Mouse (Mus musculus) lung, embryonic 14.5 days (tissue): ENCODE measurements around the gene Kif18b. TPM values are rescaled to one million over a fixed set of nuclear protein-coding genes. Genes with fewer than 3 reads are reported as not detected.

Experiments
- ATAC-seq: fragments of 200-750 bp; cut with Nextera tagmentation; 2 replicates; pipeline ENCODE4 v1.8.0; 2017; ENCODE audit warnings: mild to moderate bottlenecking, moderate TSS enrichment, moderate library complexity; ENCODE audit not compliant: insufficient read depth
- DNase-seq: peaks from one replicate; pipeline ENCODE4 v3.0.0-alpha.2; 2015
- H3K27ac ChIP-seq: fragments of 300-500 bp; sonication (generic); 2 replicates; pipeline ENCODE4 v1.5.1; 2014; ENCODE audit warnings: low read depth, mild to moderate bottlenecking, moderate library complexity
- H3K27me3 ChIP-seq: fragments of 300-500 bp; sonication (generic); 2 replicates; pipeline ENCODE4 v1.6.1; 2014; ENCODE audit warnings: low read length, control low read depth; ENCODE audit not compliant: insufficient read depth
- H3K36me3 ChIP-seq: fragments of 300-500 bp; sonication (generic); 2 replicates; pipeline ENCODE4 v1.6.1; 2014; ENCODE audit warnings: control low read depth; ENCODE audit not compliant: insufficient read depth
- H3K4me1 ChIP-seq: fragments of 300-500 bp; sonication (generic); 2 replicates; pipeline ENCODE4 v1.6.1; 2014; ENCODE audit warnings: antibody characterized with exemption, control low read depth; ENCODE audit not compliant: insufficient read depth
- H3K4me2 ChIP-seq: fragments of 300-500 bp; sonication (generic); 2 replicates; pipeline ENCODE4 v1.6.1; 2014; ENCODE audit warnings: mild to moderate bottlenecking
- H3K4me3 ChIP-seq: fragments of 300-500 bp; sonication (generic); 2 replicates; pipeline ENCODE4 v1.5.1; 2014; ENCODE audit warnings: low read depth, low read length
- H3K9ac ChIP-seq: fragments of 300-500 bp; sonication (generic); 2 replicates; pipeline ENCODE4 v1.6.1; 2014
- H3K9me3 ChIP-seq: fragments of 300-500 bp; sonication (generic); 2 replicates; pipeline ENCODE4 v1.6.1; 2016; ENCODE audit warnings: low read depth, low read length, control low read depth
- CTCF ChIP-seq: IDR thresholded peaks from 2 replicates; pipeline ENCODE4 v1.5.1; 2016; ENCODE audit warnings: antibody characterized with exemption, low read depth
- WGBS: fragments of 180-500 bp; shearing (Covaris S2); extraction: QIAGEN DNeasy Blood & Tissue Kit; methylation state at CpG from one replicate; pipeline ENCODE4 v1.1.7; 2014; 5-methylcytosine and 5-hydroxymethylcytosine counted together
- polyA plus RNA-seq: library from polyadenylated mRNA; unstranded; fragments of >200 nt; fragmentation: Nextera tagmentation; extraction: Ambion mirVana; gene quantifications from 2 replicates; pipeline ENCODE4 v1.2.1, GENCODE M21; 2014

The Kif18b gene
- polyA plus RNA-seq, 1 experiment from 2014 or later = 13.3 TPM

DNA sequence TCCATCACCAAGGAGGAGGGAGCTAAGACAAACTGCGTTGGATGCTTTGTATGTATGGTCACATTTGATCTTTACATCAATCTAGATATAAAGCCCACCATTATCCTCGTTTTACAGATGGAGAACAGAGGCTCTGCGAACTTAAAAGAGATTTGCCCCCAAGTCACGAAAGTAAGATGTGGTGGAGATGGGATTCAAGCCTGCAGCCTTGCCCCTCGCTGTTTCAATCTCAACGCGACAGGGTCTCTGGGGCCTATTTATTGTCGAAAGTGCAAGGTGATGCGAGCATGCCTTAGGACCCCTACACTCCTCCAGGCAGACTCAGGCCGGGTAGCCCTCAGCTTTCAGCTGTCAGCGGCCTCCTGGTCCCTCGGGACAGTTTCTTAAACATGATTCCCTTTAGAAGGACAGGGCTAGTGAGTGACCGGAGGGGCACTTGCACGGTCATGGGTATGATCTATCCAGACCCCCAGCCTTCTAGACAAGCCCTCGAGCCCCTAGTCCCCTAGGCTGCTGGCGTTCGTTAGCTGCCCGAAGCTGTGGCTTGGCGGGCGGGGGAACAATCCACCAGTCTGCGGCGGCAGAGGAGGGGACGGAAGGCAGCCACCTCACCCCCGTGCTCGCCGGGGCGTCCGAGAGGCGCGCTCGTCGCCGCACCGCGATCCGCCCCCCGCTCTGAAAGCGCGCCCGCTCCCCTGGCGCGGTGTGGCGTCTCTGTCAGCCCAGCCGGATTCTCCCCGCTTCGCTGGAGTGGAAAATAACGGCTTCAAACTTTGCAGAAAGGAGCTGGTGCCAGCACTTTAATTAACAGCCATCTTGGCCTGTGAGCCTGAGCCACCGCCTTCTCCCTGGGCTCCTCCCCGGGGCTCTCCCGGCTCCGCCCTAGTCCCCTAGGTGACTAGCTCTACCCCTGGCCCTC is 23.4 kb upstream of the Kif18b start:
- peak overlapping the region; percentile 31 for H3K9ac ChIP-seq
- TF ChIP-seq CTCF = no peak
- peak overlapping the region; percentile 42 for H3K4me3 ChIP-seq
- H3K9me3 ChIP-seq = no peaks in the 10 kb centered on the region
- H3K27ac ChIP-seq = no peak overlapping the region
- peaks cover 89% of the 10 kb centered on the region for H3K27me3 ChIP-seq
- ATAC-seq = no peak
- peak; percentile 44 for DNase-seq
- 3% methylated on average over 51 of the region's 51 CpGs for WGBS
- peak overlapping the region; percentile 66 for H3K4me2 ChIP-seq
- peaks cover 6% of the 10 kb centered on the region for H3K4me1 ChIP-seq
- no peaks in the 10 kb centered on the region for H3K36me3 ChIP-seq

DNA sequence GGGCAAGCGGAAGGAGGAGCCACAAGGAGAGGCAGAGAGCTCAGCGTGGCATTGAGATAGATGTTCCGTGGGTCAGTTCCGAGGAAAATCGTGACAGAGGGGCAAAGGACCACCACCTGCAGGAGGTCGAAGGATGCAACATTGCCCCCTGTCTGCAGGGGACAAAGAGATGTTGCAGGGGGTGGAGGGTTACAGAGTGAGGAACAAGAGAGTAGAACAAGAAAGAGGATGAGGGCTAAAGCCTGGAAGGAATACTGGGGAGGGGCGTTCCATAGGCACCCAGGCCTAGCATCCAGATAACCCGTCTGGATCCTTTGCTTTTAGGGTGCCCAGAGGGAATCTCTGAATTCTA is 22.0 kb upstream of the Kif18b start:
- peaks cover 92% of the 10 kb centered on the region for H3K27me3 ChIP-seq
- ATAC-seq = peak; percentile 18
- no peak overlapping the region for H3K27ac ChIP-seq
- H3K4me1 ChIP-seq = peaks cover 6% of the 10 kb centered on the region
- peak; percentile 43; the same call in 1 of the 2 replicates for TF ChIP-seq CTCF
- H3K4me3 ChIP-seq = peak overlapping the region; percentile 38
- 11% methylated on average over 8 of the region's 8 CpGs for WGBS
- no peak overlapping the region for H3K9ac ChIP-seq
- H3K36me3 ChIP-seq = no peaks in the 10 kb centered on the region
- no peaks in the 10 kb centered on the region for H3K9me3 ChIP-seq
- peak overlapping the region; percentile 68 for H3K4me2 ChIP-seq
- no peak for DNase-seq

DNA sequence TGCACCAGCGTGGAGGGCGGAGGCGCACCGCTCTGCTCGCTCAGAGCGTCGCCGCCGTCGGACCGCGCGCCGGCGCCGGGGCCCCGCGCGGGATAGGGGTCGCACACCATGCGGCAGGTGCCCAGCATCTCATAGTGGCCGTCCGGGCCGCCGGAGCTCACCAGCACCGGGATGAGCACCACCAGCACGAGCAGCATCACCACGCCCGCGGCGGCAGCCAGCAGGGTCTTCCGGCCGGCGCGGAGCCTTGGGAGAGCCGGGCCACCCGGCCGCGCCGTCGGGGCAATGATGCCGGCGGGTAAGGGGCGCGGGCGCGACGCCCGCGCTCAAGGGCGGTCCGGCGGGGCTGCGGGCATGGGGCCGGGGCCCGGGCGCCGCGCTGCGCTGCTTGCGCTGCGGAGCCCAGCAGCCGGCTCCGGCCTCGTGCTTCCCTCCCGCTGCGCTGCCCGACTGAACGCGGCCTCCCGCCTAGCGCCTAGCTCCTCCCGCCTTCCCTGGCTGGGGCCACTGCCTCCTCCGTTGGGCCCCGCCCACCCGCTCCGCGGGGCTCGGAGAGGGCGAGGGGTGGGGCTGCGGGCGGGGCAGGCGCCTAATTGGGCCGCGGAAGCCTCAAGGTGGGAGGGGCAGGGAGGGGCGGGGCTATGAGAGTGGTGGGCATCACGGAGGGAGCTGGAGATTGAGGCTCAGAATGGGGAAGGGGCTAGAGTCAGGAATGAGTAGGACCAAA is 21.5 kb upstream of the Kif18b start, which contains the start of gene C1ql1:
Gene C1ql1 (minus strand): TSS at position 424 of the 727 bp plus-strand sequence.
- TF ChIP-seq CTCF = no peak
- H3K27me3 ChIP-seq = peaks cover 87% of the 10 kb centered on the region
- H3K4me1 ChIP-seq = peaks cover 6% of the 10 kb centered on the region
- H3K36me3 ChIP-seq = no peaks in the 10 kb centered on the region
- DNase-seq (peak; percentile 95), ATAC-seq (peak; percentile 92)
- peak within 1 kb of the TSS; percentile 68 for H3K4me2 ChIP-seq
- H3K9ac ChIP-seq = peak within 1 kb of the TSS; percentile 42
- WGBS = 2% methylated on average over 74 of the region's 87 CpGs
- no peaks in the 10 kb centered on the region for H3K9me3 ChIP-seq
- no peak within 1 kb of the TSS for H3K27ac ChIP-seq
- peak within 1 kb of the TSS; percentile 38 for H3K4me3 ChIP-seq

DNA sequence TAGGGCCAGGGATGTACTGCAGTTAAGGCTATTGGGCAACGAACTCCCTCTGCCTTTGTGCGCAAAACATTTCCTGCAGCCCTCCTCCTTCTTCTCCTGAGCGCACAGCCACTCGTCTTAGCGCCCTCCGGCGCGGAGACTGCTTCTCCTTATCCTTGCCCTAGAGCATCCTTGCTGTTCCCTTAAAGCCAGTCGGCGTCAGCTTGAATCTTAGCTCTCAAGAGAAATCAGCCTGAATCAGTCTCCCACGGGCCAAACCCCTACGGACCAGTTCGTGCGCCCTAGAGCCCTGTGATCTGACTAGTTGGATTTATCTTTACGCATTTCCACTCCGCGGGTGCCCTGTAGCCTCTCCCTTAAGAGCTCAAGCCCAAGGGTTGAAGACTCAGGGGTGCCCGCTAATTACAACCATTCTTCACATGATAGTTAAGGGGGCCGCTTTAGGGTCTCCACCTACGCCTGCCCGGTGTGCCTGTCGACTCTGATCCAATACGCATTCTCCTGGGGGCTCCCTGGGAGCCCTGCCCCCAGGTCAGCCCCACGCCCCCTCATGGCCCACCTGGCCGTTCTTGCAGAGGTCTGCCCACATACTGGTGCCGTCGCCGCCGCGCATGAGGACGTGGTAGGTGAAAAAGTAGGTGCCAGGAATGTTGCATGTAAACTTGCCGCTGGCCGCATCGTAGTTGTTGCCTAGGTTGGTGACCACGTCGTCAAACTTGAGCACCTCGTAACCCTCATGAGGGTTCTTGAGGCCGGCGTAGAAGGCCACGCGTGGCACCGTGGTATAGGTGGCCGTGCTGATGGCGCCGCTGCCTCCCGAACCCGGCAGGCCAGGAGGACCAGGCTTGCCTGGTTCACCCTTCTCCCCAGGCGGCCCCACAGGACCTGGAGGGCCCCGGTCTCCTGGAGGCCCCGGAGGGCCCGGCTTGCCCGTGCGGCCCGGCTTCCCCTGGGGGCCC is 20.7 kb upstream of the Kif18b start:
- no peak for TF ChIP-seq CTCF
- H3K27ac ChIP-seq = no peak overlapping the region
- DNase-seq = peak; percentile 47
- H3K4me2 ChIP-seq = peak overlapping the region; percentile 68
- no peaks in the 10 kb centered on the region for H3K9me3 ChIP-seq
- H3K36me3 ChIP-seq = no peaks in the 10 kb centered on the region
- peak overlapping the region; percentile 42; the same call in 1 of the 2 replicates for H3K9ac ChIP-seq
- H3K27me3 ChIP-seq = peaks cover 80% of the 10 kb centered on the region
- no peak for ATAC-seq
- WGBS = 2% methylated on average over 53 of the region's 54 CpGs
- H3K4me1 ChIP-seq = peaks cover 6% of the 10 kb centered on the region
- H3K4me3 ChIP-seq = peak overlapping the region; percentile 38

DNA sequence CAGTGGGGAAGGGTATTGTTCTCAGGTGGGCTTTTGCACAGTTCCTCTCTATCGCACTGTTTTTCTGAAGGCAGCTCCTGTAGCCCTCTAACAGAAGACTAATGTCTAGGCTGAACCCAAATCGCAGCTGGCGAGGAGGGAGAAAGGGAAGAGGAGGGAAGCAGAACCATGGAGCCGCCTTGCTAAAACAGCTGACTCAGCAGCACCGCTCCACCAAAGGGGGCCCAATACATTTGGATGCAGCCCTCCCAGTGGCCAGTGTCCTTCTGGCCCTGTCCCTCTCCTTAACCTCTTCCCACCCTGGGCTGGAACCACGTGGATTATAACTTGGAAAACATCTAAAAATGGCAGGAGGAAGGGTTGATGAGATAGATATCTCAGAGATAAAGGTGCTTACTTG is 16.3 kb upstream of the Kif18b start:
- peaks cover 38% of the 10 kb centered on the region for H3K27me3 ChIP-seq
- peaks cover 7% of the 10 kb centered on the region for H3K4me1 ChIP-seq
- H3K4me2 ChIP-seq = no peak overlapping the region
- no peak overlapping the region for H3K4me3 ChIP-seq
- H3K9ac ChIP-seq = no peak overlapping the region
- TF ChIP-seq CTCF = no peak
- H3K9me3 ChIP-seq = no peaks in the 10 kb centered on the region
- 46% methylated on average over 6 of the region's 6 CpGs for WGBS
- ATAC-seq (no peak), DNase-seq (no peak)
- no peak overlapping the region for H3K27ac ChIP-seq
- no peaks in the 10 kb centered on the region for H3K36me3 ChIP-seq

GRCm38 (mm10) chr11:102939024-102939675 is 14.2 kb upstream of the Kif18b start:
- peaks cover 17% of the 10 kb centered on the region for H3K27me3 ChIP-seq
- TF ChIP-seq CTCF = no peak
- no peaks in the 10 kb centered on the region for H3K36me3 ChIP-seq
- ATAC-seq = no peak
- no peak overlapping the region for H3K27ac ChIP-seq
- no peak overlapping the region for H3K4me3 ChIP-seq
- peak overlapping the region; percentile 33; the same call in 1 of the 2 replicates for H3K4me2 ChIP-seq
- 29% methylated on average over 13 of the region's 13 CpGs for WGBS
- DNase-seq = peak; percentile 25
- no peak overlapping the region for H3K9ac ChIP-seq
- peaks cover 2% of the 10 kb centered on the region; the same call in 1 of the 2 replicates for H3K4me1 ChIP-seq
- no peaks in the 10 kb centered on the region for H3K9me3 ChIP-seq
